Mouse (Mus musculus) brown adipose tissue, adult 24 weeks (tissue): ENCODE data around the gene Kctd10. TPM values are rescaled to one million over a fixed set of nuclear protein-coding genes. Genes with fewer than 3 reads are reported as not detected.

Experiments
- H3K27ac ChIP-seq: fragments of 200-500 bp; replicated peaks from 2 replicates; pipeline ENCODE4 v1.5.1; 2012; ENCODE audit warnings: low read depth, mild to moderate bottlenecking, low read length
- H3K4me1 ChIP-seq: fragments of 200-500 bp; 2 replicates; pipeline ENCODE4 v1.6.1; 2012; ENCODE audit warnings: low read length, mixed read lengths; ENCODE audit not compliant: control insufficient read depth, insufficient read depth, insufficient read length
- H3K4me3 ChIP-seq: fragments of 200-500 bp; 2 replicates; pipeline ENCODE4 v1.5.1; 2012; ENCODE audit warnings: low read depth, mild to moderate bottlenecking, low read length, moderate library complexity; ENCODE audit not compliant: insufficient read depth
- polyA plus RNA-seq: library from polyadenylated mRNA; stranded (reverse); fragments of >200 nt; gene quantifications from 2 replicates; pipeline ENCODE4 v1.2.4, GENCODE M21; 2012; ENCODE audit not compliant: missing spikeins, insufficient read depth, insufficient read length

Kctd10 gene
- polyA plus RNA-seq, 1 experiment = 21.5 TPM

DNA sequence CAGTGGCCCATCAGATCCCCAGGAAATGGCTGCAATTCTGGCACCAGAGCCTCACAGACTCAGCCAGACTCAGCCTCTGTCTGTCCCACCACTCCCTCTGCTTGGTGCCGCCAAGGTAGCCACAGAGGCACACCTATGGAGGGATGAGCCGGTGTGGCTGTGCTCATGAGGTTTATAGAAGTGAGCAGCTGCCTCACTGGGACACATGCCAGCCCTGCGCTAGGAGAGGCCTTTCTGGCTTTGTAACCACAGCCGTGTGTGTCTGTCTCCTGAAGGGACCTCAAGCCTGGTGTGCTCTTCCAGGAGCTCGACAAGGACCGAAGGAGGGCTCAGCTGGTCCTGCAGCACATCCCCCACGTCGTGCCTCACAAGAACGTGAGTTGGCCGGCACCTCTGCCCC lies 27.0 kb upstream of the Kctd10 start:
- no peak overlapping the region for H3K4me3 ChIP-seq
- no peak overlapping the region for H3K27ac ChIP-seq

DNA sequence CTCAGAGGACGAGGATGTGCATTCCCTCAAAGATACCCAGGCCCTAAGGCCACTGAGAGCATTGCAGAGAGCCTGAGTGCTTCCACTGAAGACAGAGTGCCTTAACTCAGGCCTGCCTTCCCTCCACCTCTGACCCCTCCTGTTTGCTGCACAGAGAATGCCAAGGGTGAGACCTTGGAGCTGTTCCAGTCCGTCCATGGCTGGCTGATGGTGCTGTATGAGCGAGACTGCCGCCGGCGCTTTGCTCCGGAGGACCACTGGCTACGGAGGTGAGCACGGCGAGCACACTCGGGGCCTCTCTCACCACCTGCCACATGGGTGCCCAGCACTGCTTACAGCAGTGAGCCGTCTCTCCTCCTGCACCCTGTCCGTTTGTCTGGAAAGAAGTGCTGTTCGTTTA lies 26.3 kb upstream of the Kctd10 start:
- no peaks in the 10 kb centered on the region for H3K4me1 ChIP-seq
- no peak overlapping the region for H3K27ac ChIP-seq
- H3K4me3 ChIP-seq = no peak overlapping the region

More for the DNA sequence above, 27.0 kb upstream of the Kctd10 start:
- no peaks in the 10 kb centered on the region for H3K4me1 ChIP-seq

DNA sequence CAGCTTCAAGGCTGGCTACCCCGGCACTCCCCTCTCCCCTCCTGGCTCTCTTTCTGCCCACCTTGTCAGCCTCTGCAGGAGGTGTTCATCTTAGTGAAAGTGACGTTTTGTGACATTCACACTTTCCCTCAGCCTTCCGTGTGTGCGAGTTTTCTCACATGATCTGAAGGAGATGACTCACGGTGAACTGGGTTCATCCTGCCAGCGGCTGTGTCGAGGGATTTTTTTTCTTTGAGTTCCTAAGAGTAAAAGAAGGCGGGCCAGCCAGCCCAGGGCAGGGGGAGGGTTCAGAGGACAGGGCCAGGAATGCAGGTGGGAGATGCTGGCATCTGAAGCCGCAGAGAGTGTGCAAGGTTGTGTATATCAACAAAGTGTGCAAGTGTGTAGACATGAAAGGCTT lies 12.9 kb upstream of the Kctd10 start:
- no peak overlapping the region for H3K27ac ChIP-seq
- H3K4me3 ChIP-seq = no peak overlapping the region
- H3K4me1 ChIP-seq = no peaks in the 10 kb centered on the region

DNA sequence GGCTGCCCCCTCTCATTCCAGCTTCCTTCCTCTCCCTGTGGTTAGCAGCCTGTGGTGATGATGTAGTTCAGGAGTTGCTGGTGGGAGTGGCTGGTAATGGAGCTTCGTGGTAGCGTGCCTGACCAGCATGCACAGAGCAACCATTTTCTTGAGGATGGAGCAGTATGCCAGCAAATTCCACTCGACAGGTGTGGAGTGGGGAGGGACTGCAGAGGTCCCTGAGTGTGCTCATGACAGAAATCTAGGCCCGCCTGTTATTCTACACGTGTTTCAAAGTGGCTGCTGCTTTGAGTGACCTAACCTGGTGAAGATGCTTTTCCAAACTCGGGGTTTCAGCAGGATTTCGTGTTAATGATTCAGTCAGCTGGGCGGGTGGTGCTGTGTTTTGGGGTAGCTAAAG lies 4.1 kb upstream of the Kctd10 start:
- no peak overlapping the region for H3K27ac ChIP-seq
- peaks cover 4% of the 10 kb centered on the region; the same call in 1 of the 2 replicates for H3K4me1 ChIP-seq
- H3K4me3 ChIP-seq = no peak overlapping the region

DNA sequence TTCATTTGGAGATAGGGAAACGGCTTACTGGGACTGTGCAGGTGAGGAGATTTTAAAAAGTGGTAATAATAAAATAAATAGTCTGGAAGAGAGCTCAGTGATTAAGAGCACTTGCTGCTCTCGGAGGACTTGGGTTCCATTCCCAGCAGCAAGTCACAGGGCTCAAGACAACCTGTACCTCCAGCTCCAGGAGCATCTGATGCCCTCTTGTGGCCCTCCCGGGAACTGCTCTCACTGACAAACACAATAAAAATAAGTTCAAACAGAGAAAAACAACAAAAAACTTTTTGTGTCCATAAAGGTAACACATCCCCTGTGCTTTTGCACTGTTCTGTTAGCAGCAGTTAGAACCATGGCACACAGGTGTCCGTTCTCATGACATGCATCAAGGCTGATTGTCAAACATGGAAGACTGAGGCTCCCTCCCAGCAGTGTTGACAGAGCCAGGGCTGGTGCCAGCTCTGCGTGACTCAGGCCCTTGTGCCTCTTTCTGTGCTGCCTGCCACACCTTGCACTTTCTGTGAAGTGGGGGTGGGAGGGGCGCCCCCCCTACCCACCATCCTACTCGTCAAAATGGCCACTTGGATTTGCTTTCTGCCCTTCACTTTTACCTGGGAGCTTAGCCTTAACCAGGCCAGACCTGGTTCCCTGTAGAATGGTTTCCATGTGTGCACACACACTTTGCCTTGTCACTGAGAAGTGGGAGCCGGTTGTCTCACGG lies 3.0 kb upstream of the Kctd10 start:
- Histone ChIP-seq H3K27ac (no peak overlapping the region), H3K4me3 (no peak overlapping the region), H3K4me1 (peaks cover 4% of the 10 kb centered on the region; the same call in 1 of the 2 replicates)

DNA sequence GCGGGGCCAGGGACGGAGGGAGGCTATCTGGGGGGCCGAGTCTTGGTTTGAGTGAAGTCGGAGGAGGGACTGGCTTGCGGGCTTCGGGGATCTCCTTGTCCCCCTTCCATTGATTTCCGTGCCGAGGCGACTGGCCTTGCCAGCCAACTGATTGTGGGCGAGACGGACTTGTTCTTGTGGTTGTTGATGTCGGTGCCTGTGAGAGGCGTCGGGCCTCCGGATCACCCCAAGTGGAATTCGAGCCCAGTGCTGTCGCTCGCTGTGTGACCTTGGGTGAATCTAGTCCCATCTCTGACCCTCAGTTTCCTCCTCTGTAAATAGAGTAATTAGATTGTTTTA lies 674 bp upstream of the Kctd10 start:
- peak overlapping the region; percentile 84 for H3K4me3 ChIP-seq
- peak overlapping the region; percentile 99 for H3K27ac ChIP-seq
- H3K4me1 ChIP-seq = peaks cover 6% of the 10 kb centered on the region

DNA sequence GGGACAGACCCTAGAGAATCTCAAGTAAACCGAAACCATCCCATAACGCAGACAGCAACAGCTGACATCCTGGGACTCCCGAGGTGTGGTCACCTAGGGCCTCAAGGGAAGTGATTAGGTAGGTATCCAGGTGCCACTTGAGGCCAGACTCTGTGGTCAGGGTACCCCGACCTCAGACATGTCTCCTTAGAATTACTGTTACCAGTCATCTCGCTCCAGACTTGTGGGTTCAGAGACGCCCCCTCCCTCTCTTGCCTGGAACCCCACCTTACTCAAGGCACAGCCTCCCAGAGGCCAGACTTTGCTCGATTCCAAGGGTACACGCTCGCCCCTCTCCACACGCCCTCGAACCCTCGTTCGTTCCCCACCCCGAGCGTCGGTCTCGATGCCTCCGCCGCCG lies 545 bp downstream of the Kctd10 start:
- Histone ChIP-seq H3K27ac (peak overlapping the region; percentile 97), H3K4me3 (peak overlapping the region; percentile 92), H3K4me1 (peaks cover 16% of the 10 kb centered on the region)

DNA sequence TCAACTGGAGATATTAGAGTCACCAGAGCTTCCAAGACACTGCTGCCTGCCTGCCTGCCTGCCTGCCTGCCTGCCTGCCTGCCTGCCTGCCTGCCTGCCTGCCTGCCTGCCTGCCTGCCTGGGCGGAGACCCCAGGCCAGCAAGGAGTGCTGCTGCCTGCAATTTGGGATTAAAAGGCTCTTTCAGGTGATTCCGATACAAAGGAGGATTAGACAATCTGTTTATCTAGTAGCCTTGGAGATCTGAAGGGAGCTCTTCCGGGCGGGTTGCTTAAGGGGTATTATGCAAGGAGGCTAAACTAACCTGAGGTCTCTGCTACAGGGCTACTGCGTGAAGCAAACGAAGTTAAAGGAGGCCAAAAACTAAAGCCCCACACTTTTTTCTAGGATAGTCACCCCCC lies 1.4 kb downstream of the Kctd10 start:
- peak overlapping the region; percentile 92 for H3K4me3 ChIP-seq
- peak overlapping the region; percentile 97 for H3K27ac ChIP-seq
- H3K4me1 ChIP-seq = peaks cover 21% of the 10 kb centered on the region

DNA sequence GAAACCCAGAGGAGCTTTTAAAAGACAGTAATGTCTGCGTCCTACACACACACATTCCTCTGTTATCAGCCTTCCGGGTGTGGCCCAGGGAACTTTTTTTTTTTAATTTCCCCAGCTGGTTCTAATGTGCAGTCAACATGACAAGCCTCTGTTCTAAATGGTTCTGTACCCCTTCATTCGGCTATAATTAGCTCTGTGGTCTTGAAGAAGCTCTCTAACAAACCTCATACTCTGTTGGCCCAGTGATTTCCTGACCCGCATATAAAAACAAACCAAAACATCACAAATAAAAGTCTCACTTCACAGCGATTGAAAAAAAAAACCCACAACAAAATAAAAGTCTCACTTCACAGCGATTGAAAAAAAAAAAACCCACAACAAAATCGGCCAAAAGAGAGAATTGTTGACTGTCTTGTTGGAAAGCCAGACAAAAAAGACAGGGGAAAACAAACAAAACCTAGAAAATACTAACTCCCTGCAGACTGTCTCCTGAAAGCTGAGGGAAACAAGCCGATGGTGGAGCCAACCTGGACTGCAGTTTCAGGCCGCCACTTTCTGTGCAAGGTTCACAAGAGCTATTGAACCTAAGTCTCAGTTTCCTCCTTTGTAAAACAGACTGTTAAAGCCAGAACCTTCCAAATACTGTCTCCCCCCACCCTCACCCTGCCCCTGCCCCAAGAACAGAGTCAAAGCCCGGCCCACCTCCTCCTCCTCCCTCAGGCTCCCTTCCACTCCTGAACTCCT lies 2.0 kb downstream of the Kctd10 start:
- Histone ChIP-seq H3K4me1 (peaks cover 27% of the 10 kb centered on the region), H3K4me3 (peak overlapping the region; percentile 92), H3K27ac (peak overlapping the region; percentile 97)

DNA sequence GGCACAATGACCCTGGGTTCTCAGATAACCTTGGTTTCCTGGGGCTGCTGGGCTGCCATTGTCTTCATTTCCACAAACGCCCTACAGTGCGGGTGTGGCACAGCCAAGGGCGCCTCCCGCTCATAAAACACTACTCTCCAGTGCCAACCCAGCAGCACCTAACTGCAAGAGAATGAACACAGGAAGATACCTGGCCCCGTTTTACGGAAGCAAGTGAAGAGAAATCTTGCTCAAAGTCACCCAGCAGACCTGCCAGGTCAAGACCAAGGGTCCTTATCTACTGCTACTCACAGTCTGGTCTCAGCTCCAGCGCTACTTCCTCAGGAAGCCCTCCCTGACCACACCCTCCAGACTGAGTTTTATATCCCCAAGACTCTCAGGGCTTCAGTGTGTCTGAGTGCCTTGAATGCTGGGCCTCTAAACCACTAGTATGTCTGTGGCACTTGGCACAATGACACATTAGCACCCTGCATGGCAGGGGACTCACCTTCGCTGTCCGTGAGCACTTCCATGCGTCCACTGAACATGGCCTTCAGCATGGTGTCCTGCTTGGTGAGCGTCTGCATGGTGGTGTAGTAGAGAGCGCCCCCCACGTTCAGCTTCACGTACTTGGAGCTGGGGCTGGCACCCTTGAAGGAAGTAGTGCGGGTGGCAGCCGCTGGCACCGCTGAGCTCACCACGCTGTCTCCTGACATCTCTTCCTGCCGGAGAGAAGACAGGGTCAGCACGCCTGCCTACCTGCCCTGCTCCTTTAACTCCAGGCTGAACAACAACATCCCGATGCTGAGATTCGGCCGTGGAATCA lies 5.7 kb downstream of the Kctd10 start:
- H3K4me1 ChIP-seq = peaks cover 55% of the 10 kb centered on the region
- peak overlapping the region; percentile 93 for H3K27ac ChIP-seq
- peak overlapping the region; percentile 47 for H3K4me3 ChIP-seq

DNA sequence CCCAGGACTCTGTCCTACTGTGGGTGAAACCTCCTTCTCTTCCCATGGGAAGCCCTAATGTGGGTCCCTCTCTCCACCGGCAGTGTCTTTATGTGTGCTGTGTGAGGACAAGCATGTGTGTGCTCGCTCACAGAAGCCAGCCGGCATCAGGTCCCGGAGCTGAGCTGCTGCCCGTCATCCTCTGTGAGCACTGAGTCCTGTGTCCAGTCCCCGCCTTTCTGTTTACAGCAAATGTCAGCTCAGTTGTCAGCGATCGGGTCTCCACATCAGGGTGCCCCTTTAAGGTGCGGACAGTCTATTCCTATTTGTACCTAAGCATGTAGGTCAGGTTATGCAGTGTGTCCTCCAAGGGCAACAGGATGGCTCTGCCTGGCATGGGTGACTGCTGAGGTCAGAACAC lies 6.7 kb downstream of the Kctd10 start:
- H3K27ac ChIP-seq = peak overlapping the region; percentile 93
- H3K4me1 ChIP-seq = peaks cover 56% of the 10 kb centered on the region
- H3K4me3 ChIP-seq = 0 out of 2 replicates have a peak overlapping the region, but pooled peaks have one; percentile 5

DNA sequence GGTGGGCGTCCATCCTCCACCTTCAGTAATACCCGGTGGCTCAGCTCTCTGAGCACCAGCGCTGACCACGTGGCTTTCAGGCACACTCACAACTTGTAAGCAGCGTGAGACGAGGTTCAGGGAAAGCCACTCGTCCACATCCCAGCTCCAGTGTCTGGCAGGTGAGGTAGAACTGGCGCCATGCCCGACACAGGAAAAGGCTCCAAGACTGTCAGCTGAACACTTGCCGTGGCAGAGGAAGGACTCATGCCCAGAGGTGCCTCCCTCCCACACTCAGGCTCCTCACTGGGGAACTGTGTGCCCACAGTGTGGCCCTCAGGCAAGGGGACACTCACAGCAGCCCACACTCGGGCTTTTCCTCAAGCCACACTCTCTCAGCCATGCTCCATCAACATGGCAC lies 7.1 kb downstream of the Kctd10 start:
- H3K27ac ChIP-seq = peak overlapping the region; percentile 93
- peaks cover 56% of the 10 kb centered on the region for H3K4me1 ChIP-seq
- 0 out of 2 replicates have a peak overlapping the region, but pooled peaks have one; percentile 10 for H3K4me3 ChIP-seq

DNA sequence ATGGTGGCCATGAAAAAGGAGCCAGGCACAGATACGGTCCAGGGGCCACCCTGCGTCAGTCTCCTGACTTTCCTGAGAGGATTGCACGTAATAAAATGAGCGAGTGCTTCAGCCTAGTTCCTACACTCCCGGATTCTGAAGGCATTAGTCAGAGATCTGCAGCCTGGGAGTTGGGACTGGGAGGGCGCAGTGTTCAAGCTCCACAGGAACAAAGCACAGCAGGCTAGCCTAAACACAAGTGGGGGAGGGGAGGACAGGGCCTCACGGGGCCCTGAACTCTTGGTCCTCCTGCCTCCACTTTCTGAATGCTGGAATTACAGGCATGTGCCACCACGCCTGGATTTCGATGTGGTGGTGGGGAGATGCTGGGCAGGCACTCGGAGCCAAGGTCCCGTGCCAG lies 7.7 kb downstream of the Kctd10 start:
- Histone ChIP-seq H3K4me3 (0 out of 2 replicates have a peak overlapping the region, but pooled peaks have one; percentile 4), H3K27ac (peak overlapping the region; percentile 93), H3K4me1 (peaks cover 56% of the 10 kb centered on the region)

DNA sequence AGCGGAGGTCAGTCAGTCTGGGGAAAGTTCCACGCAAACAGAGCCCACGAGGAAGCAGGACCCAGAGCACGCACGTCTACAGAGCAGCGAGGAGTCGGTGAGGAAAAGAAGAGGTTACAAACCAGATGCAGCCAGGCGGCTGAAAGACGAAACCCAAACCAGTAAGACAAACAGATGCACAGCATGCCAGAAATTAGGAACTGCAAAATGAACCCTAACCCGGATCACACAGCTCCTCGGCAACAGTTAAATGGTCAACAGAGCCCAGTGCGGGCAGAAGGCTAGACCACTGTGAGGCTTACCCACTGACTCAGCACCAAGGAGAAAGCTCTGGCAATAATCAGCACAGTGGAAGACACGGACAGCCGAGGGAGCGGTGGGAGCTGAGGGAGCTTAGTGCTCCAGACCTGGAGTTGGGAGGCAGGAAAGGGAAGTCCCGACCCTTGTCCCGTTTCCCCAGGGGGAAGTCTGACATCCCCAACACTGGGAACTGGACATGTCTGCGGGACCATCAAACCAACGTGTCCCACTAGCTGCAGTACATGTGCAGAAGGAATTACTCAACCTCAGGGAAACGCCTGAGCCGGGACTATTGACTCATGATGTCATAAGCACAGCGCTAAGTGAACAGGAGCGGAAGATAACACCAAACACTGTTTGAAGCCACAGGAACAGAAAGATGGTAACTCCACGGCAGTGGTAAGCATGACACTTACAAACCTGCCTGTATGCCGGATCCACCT lies 8.4 kb downstream of the Kctd10 start:
- H3K27ac ChIP-seq = peak overlapping the region; percentile 84
- peaks cover 54% of the 10 kb centered on the region for H3K4me1 ChIP-seq
- peak overlapping the region; percentile 4; the same call in 1 of the 2 replicates for H3K4me3 ChIP-seq
